Mouse (Mus musculus) stomach, embryonic 16.5 days (tissue): ENCODE measurements around the gene Nhsl1. TPM values are rescaled to one million over a fixed set of nuclear protein-coding genes. Genes with fewer than 3 reads are reported as not detected.

Source experiments
- ATAC-seq: fragments of 200-750 bp; cut with Nextera tagmentation; 2 replicates; pipeline ENCODE4 v1.8.0; 2017; ENCODE audit warnings: moderate number of reproducible peaks, moderate TSS enrichment; ENCODE audit not compliant: insufficient read depth, low FRiP score
- H3K27ac ChIP-seq: fragments of 300-500 bp; sonication (generic); 2 replicates; pipeline ENCODE4 v1.5.1; 2014; ENCODE audit warnings: low read length
- H3K27me3 ChIP-seq: fragments of 300-500 bp; sonication (generic); 2 replicates; pipeline ENCODE4 v1.6.1; 2014; ENCODE audit warnings: low read length, control low read depth, mixed read lengths; ENCODE audit not compliant: control insufficient read depth, insufficient read depth
- H3K36me3 ChIP-seq: fragments of 300-500 bp; sonication (generic); 2 replicates; pipeline ENCODE4 v1.6.1; 2014; ENCODE audit warnings: low read length; ENCODE audit not compliant: control insufficient read depth, insufficient read depth
- H3K4me1 ChIP-seq: fragments of 300-500 bp; sonication (generic); 2 replicates; pipeline ENCODE4 v1.6.1; 2014; ENCODE audit warnings: low read length, control low read depth, mixed read lengths; ENCODE audit not compliant: control insufficient read depth, insufficient read depth
- H3K4me2 ChIP-seq: fragments of 300-500 bp; sonication (generic); 2 replicates; pipeline ENCODE4 v1.6.1; 2014; ENCODE audit warnings: low read depth, low read length, mixed read lengths
- H3K4me3 ChIP-seq: fragments of 300-500 bp; sonication (generic); replicated peaks from 2 replicates; pipeline ENCODE4 v1.5.1; 2014; ENCODE audit warnings: mild to moderate bottlenecking, low read length
- H3K9ac ChIP-seq: fragments of 300-500 bp; sonication (generic); 2 replicates; pipeline ENCODE4 v1.6.1; 2014; ENCODE audit warnings: low read length
- H3K9me3 ChIP-seq: fragments of 300-500 bp; sonication (generic); replicated peaks from 2 replicates; pipeline ENCODE4 v1.6.1; 2016; ENCODE audit warnings: low read length, control low read depth; ENCODE audit not compliant: control insufficient read depth
- WGBS: fragments of 180-500 bp; shearing (Covaris S2); extraction: QIAGEN DNeasy Blood & Tissue Kit; methylation state at CpG from one replicate; pipeline ENCODE4 v1.1.7; 2014; 5-methylcytosine and 5-hydroxymethylcytosine counted together
- polyA plus RNA-seq: library from polyadenylated mRNA; unstranded; fragments of >200 nt; fragmentation: Nextera tagmentation; extraction: Ambion mirVana; gene quantifications from 2 replicates; pipeline ENCODE4 v1.2.1, GENCODE M21; 2015

Gene Nhsl1
- polyA plus RNA-seq, 1 experiment from 2014 or later = 7.0 TPM

DNA sequence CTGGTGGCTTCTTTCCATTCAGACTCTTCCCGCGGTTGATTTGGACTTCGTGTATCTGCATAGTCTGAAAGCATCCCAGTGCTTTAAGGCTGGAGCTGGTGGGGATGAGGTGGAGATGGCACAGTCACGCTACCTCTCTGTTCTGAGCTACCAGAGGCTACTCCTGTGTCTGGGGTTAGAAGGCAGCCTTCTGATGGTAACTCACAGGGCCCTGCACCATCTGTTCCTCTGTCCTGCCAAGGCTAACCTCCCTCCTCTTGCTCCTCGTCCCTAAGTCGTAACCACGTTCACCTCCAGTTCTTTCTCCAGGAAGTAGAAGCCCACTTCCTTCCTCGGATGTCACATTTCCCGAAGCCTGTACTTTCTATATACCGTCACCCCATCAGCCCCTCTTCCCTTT is 171.2 kb downstream of the Nhsl1 start:
- H3K27me3 ChIP-seq = no peaks in the 10 kb centered on the region
- 75% methylated on average over 10 of the region's 10 CpGs for WGBS
- H3K9me3 ChIP-seq = no peaks in the 10 kb centered on the region
- no peak overlapping the region for H3K4me2 ChIP-seq
- no peak overlapping the region for H3K4me3 ChIP-seq
- H3K4me1 ChIP-seq = no peaks in the 10 kb centered on the region
- H3K27ac ChIP-seq = no peak overlapping the region
- H3K9ac ChIP-seq = no peak overlapping the region
- no peaks in the 10 kb centered on the region for H3K36me3 ChIP-seq
- no peak for ATAC-seq

DNA sequence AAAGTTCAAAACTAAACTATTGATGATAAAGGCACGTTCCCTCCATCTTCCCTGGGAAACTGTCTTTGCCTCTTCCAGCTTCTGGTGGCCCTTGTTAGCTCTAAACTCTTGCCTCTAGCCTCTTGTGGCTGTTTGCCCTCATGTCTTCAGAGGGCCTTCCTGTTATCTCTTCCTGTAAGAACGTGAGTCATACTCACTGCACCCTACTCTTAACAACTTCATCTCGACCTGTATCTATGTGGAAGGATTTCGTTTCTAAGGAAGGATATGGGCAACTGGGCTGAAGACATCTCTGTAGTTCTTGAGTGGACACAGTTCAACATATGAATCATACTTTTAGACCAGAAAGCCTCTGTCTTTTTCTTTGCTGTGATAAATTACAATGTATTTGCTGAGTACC is 173.2 kb downstream of the Nhsl1 start:
- Histone ChIP-seq H3K36me3 (no peaks in the 10 kb centered on the region), H3K27me3 (no peaks in the 10 kb centered on the region), H3K4me3 (no peak overlapping the region), H3K9ac (no peak overlapping the region), H3K9me3 (no peaks in the 10 kb centered on the region), H3K4me1 (no peaks in the 10 kb centered on the region), H3K27ac (no peak overlapping the region), H3K4me2 (no peak overlapping the region)
- ATAC-seq = no peak
- 57% methylated on average over 4 of the region's 4 CpGs for WGBS

- no peaks in the 10 kb centered on the region for H3K36me3 ChIP-seq
- 84% methylated on average over 11 of the region's 11 CpGs for WGBS
- H3K4me2 ChIP-seq = no peak overlapping the region
- peak; percentile 64 for ATAC-seq
- no peaks in the 10 kb centered on the region for H3K9me3 ChIP-seq
- H3K27me3 ChIP-seq = no peaks in the 10 kb centered on the region
- H3K27ac ChIP-seq = peak overlapping the region; percentile 55; the same call in 1 of the 2 replicates
- H3K4me3 ChIP-seq = no peak overlapping the region
- no peaks in the 10 kb centered on the region; the same call in 1 of the 2 replicates for H3K4me1 ChIP-seq
- no peak overlapping the region for H3K9ac ChIP-seq
Measured at GRCm38 (mm10) chr10:18493010-18493894, 174.5 kb downstream of the Nhsl1 start.

DNA sequence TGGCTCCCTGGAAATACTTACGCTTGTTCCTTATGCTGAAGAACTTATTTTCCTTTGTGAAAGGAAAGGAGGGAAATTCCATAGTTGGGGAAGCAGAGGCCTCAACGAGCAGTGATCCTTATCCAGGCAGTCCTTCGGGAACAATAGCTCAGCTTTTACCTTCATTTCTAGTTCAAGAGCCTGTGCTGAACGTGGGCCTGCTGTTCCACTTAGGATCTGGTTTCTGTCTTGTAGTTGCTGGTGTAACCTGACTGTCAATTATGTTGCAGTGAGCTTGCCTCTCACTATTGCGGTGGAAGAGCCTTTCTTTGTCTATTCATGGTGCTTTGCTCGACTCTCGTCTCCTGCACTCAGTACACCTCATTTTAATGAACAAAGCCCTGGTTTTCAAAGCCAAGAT is 175.5 kb downstream of the Nhsl1 start:
- Histone ChIP-seq H3K4me2 (no peak overlapping the region), H3K27ac (no peak overlapping the region), H3K4me3 (no peak overlapping the region), H3K27me3 (no peaks in the 10 kb centered on the region), H3K9me3 (no peaks in the 10 kb centered on the region), H3K9ac (no peak overlapping the region), H3K4me1 (no peaks in the 10 kb centered on the region; the same call in 1 of the 2 replicates), H3K36me3 (no peaks in the 10 kb centered on the region)
- ATAC-seq = no peak
- WGBS = 54% methylated on average over 7 of the region's 7 CpGs

DNA sequence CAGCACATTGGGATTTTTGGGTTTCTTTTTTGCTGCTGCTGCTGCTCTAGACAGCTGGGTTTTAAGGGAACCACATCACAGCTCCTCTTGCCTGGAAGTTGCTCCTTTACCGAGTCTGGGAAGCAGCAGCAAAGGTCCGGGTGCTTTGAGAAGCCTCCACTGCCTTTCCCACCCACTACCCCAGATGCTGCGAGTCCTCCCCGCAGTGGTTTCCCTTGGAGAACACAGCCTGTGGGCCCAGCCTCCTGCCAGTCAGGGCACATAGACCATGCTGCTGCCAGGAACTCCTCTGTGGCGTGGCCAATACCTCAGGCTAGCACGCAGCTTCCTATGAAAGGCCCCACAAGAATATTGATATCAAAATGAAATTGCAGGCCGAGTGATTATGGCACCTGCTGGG is 178.3 kb downstream of the Nhsl1 start:
- H3K27ac ChIP-seq = no peak overlapping the region
- H3K9me3 ChIP-seq = no peaks in the 10 kb centered on the region
- no peak overlapping the region for H3K4me2 ChIP-seq
- H3K4me1 ChIP-seq = no peaks in the 10 kb centered on the region; the same call in 1 of the 2 replicates
- H3K9ac ChIP-seq = no peak overlapping the region
- H3K27me3 ChIP-seq = no peaks in the 10 kb centered on the region
- WGBS = 76% methylated on average over 7 of the region's 7 CpGs
- ATAC-seq = no peak
- no peak overlapping the region for H3K4me3 ChIP-seq
- no peaks in the 10 kb centered on the region for H3K36me3 ChIP-seq

GRCm38 (mm10) chr10:18501997-18502396 is 183.2 kb downstream of the Nhsl1 start:
- Histone ChIP-seq H3K27me3 (no peaks in the 10 kb centered on the region), H3K9ac (no peak overlapping the region), H3K4me2 (no peak overlapping the region), H3K27ac (no peak overlapping the region), H3K4me3 (no peak overlapping the region), H3K4me1 (peaks cover 4% of the 10 kb centered on the region), H3K9me3 (no peaks in the 10 kb centered on the region), H3K36me3 (no peaks in the 10 kb centered on the region)
- WGBS = 83% methylated on average over 3 of the region's 3 CpGs
- ATAC-seq = no peak

DNA sequence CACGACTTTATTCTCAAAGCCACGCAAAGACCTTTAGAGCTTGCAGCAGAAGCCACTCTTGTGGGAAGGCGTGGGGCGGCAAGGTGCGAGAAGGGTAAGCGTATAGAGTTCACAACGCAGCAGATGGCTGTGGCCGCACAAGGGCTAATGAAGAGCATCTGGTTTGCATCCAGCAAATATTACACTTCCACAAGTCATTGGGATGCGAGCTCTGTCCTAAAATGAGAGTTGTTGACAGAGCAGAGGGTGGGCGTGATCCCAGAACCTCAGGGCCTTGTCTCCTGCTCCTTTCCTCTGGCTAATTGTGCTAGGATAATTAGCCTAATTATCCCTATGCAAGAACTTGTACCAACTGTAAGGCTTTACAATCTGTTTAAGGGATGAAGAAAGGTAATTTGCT is 186.9 kb downstream of the Nhsl1 start:
- no peak overlapping the region for H3K4me3 ChIP-seq
- H3K36me3 ChIP-seq = no peaks in the 10 kb centered on the region
- H3K27me3 ChIP-seq = no peaks in the 10 kb centered on the region
- peaks cover 4% of the 10 kb centered on the region; the same call in 1 of the 2 replicates for H3K4me1 ChIP-seq
- ATAC-seq = no peak
- H3K9me3 ChIP-seq = no peaks in the 10 kb centered on the region
- H3K9ac ChIP-seq = no peak overlapping the region
- H3K4me2 ChIP-seq = no peak overlapping the region
- no peak overlapping the region for H3K27ac ChIP-seq
- whole genome bisulfite sequencing = 76% methylated on average over 10 of the region's 10 CpGs

GRCm38 (mm10) chr10:18506501-18506946 is 187.7 kb downstream of the Nhsl1 start:
- Histone ChIP-seq H3K4me2 (no peak overlapping the region), H3K4me1 (peaks cover 4% of the 10 kb centered on the region; the same call in 1 of the 2 replicates), H3K27me3 (no peaks in the 10 kb centered on the region), H3K9ac (no peak overlapping the region), H3K9me3 (no peaks in the 10 kb centered on the region), H3K27ac (no peak overlapping the region), H3K4me3 (no peak overlapping the region), H3K36me3 (no peaks in the 10 kb centered on the region)
- 72% methylated on average over 6 of the region's 6 CpGs for WGBS
- ATAC-seq = no peak

GRCm38 (mm10) chr10:18507869-18508473 is 189.2 kb downstream of the Nhsl1 start:
- no peaks in the 10 kb centered on the region for H3K9me3 ChIP-seq
- peaks cover 4% of the 10 kb centered on the region; the same call in 1 of the 2 replicates for H3K4me1 ChIP-seq
- no peak overlapping the region for H3K27ac ChIP-seq
- H3K9ac ChIP-seq = no peak overlapping the region
- ATAC-seq = no peak
- H3K4me2 ChIP-seq = no peak overlapping the region
- no peaks in the 10 kb centered on the region for H3K36me3 ChIP-seq
- H3K27me3 ChIP-seq = no peaks in the 10 kb centered on the region
- 59% methylated on average over 2 of the region's 2 CpGs for WGBS
- no peak overlapping the region for H3K4me3 ChIP-seq
